Mouse (Mus musculus) liver, embryonic 14.5 days (tissue): ENCODE measurements around the gene Fam83e.

Experiments
- CTCF ChIP-seq: IDR thresholded peaks from 2 replicates; pipeline ENCODE4 v1.5.1; 2016; ENCODE audit warnings: antibody characterized with exemption, low read depth, control low read depth
- EP300 ChIP-seq: IDR thresholded peaks from 2 replicates; pipeline ENCODE4 v1.6.1; 2016; ENCODE audit warnings: antibody characterized with exemption, low read depth

GRCm38 (mm10) chr7:45708221-45708761 is 12.7 kb upstream of the Fam83e start:
- TF ChIP-seq CTCF (no peak), EP300 (no peak)
